Mouse (Mus musculus): ENCODE results near the gene Scrg1.
"Not testable (repeated sequence)": the region's sequence is repeated elsewhere in the genome, so short reads cannot be mapped to it uniquely, and the experiment has no call there.

The Scrg1 gene

DNA sequence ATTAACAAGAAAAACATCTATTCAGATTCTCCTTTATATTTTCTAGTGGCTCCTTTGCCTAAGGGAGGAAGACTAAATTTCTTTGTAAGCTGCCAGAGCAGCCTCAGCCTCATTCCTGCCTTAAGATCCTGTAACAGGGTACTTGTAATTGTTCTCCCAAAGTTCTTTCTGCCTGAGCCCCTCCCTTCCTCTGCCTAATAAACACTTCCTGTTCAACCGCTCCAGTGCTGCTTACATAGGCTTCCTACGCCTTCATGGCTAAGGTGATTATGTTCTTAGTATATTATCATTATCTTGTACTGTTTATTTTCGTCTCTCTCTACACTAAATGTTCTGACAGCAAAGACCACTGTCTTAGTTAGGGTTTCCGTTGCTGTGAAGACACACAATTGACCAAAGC lies 52.9 kb downstream of the Scrg1 start:
- no peak for ATAC-seq (ENCODE audit: low TSS enrichment)

DNA sequence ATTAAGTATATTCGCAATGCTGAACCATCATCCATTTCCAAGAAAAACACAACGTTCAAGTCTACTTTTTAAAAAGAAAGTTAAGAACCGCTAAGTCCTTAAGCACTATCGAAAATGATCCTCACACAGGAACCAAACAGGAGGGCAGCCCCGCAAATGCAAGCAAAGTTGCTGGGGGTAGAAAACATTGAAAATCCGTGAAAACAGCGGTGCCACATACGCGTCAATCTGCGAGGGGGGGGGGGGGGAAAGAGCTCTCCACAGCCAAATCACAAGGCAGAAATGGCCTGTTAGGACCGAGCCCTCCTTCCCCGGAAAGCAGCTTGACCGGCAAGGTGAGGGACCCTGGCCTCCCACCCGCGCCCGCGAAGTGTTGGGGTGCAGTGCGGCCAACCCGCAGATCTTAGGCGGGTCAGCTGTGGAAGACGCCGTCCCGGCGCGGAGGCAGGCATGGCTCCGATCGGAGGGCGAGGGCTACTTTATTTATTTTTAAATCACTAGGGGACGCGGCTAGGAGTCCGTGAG lies 55.1 kb downstream of the Scrg1 start:
- ATAC-seq (ENCODE audit: low TSS enrichment) = no peak

DNA sequence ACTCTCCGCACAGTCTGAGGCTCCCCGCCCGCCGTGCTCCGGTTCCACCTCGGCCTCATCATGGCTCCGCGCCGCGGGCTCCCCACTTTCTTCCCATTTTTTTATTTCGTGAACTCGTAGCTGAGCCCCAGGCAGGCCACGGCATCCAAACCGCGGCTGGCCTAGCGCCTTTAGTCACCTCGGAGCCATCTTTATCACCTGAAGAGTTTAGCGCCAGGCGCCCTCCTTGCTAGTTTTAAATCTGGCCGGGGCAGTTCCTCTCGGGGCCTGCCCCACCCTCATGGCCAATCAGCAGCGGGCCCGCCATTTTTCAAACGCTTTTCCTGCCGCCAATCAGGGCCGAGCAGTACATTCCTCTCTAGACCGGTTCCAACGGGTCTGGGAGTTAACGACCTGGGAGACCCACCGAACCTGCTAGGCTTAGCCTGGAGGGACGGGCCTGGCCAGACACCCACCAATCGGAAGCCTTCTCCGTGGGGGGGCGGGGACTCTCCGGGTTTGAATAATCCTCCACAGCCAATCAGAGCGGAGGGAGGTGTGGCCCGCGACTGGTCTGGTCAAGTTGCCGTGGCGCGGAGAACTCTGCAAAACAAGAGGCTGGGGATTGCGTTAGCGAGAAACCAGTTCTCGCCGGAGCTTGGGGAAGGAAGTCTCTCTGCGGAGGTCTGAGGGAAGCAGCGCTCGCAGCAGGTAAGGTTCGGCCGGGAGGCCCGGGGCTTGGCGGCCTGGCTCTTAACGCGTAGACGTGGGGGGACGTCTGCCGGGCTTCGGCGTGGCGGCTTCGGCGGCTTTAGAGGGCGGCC lies 55.8 kb downstream of the Scrg1 start, which contains the start of gene Hmgb2:
Hmgb2 (plus strand) TSS at position 592 of the 803 bp plus-strand sequence.
- ATAC-seq (ENCODE audit: low TSS enrichment) = peak; percentile 100

DNA sequence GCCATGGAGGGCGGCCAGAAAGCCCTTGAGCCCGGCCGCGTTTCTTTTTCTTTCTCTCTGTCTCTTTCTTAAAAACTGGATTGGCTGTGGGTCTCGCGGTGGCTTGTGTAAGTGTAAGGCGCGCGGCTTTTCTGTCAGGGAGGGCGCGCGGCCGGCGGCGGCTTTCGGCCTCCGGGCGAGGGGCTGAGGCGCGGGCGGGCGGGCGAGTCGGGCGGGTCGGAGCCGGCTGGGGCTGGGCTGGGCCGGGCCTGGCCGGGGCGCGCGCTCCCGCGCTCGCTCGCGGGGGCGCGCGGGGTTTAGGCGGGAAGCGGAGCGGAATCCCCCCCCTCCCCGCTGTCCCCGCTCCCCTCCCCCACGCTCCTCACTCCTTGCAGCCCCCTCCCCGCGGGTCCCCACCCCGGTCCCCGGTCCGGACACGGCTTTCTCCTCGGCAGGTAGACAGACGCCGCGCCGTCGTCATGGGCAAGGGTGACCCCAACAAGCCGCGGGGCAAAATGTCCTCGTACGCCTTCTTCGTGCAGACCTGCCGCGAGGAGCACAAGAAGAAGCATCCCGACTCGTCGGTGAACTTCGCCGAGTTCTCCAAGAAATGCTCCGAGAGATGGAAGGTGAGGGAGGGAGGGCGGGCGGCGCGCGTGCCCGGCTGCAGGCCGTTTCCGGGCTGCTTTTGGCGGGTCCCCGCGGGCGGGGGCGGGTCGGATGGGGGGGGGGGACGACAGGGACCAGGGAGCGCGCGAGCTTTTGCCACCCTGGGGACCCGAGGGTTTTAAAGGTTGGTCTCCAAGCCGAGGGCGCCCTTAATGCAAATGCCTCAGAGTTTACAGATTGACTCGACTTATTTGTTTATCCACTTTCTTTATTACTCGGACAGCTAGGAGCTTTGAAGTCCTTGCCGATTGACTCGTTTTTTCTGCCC lies 56.7 kb downstream of the Scrg1 start:
- ATAC-seq (ENCODE audit: low TSS enrichment) = peak; percentile 42; the same call in 1 of the 2 replicates

DNA sequence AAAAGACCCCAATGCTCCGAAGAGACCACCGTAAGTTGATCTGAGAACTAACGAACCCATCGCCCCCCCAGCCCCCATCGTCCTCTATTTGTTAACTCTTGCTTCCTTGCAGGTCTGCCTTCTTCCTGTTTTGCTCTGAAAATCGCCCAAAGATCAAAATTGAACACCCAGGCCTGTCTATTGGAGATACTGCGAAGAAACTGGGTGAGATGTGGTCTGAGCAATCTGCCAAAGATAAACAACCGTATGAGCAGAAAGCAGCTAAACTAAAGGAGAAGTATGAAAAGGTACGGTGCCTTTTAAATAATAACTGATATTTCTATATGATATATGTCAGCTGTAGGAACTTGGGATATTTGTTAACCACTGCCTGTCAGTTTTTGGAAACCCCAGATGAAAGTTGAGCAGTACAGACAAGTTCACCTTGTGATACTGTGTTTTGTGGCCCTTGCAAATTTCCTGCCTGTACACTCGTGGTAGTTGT lies 57.5 kb downstream of the Scrg1 start:
- not testable (repeated sequence) for ATAC-seq (ENCODE audit: low TSS enrichment)

DNA sequence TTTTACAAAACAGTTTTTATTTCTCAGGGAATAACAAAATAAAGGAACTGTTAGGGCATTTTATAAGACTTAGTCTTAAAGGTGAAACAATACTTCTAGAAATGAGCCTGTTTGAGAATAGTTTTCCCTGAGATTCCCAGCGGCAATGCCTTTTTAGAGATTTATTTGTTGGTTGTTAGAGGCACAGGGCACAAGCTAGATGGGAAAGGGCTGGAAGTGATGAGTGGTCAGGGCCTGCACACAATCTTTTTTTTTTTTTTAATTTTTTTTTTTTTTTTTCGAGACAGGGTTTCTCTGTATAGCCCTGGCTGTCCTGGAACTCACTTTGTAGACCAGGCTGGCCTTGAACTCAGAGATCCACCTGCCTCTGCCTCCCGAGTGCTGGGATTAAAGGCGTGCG lies 61.0 kb downstream of the Scrg1 start:
- ATAC-seq (ENCODE audit: low TSS enrichment) = not testable (repeated sequence)

DNA sequence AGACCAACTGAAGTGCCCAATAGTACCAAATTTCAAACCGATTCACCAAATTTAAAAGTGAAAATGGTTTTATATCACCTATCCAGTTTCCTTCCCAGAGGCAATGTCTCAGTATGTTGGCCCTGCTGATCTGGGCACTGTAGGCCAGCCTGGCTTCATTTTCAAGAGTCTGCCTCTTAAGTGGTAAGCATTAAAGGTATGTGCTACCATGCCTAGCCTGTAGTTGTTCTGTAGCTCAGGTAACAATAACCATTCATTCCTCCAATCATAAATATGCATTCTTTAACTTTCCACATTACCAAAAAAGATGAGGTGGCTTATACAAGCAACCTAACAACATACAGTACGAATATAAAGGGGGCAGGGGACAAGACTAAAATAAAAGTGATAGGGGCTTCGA lies 62.0 kb downstream of the Scrg1 start:
- ATAC-seq (ENCODE audit: low TSS enrichment) = no peak

DNA sequence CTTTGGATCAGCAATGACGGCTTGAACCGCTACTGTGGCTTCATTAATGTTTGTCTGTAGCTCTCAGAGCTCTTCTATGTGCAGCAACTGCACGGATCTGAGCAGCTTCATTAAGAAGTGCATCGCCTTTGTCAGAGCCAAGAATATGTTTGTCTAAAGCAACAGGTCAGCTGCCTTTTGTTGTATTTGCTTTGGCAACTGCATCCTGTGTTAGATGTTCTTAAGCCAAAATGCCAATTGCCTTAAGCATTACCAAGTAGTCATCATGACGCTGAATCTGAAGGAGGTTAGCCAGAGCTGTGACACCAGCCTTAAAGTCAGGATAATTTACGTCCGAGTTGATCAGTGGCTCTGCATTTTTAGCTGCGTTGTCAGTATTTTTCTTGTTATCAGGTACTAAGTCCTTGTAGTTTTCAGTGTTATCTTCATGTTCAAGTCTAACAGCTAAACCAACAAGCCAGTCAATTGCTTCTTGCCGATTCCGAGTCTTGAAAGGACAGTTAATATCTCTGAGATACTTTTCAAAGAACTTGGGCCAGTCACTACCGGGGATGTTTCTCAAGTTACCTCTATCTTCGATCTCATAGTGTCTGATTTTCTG lies 64.6 kb downstream of the Scrg1 start:
- no peak for ATAC-seq (ENCODE audit: low TSS enrichment)
